Mouse (Mus musculus) olfactory bulb, adult 2 months (tissue): ENCODE data around the gene Fbxl4.

Experiments
- CTCF ChIP-seq: fragments of 200-500 bp; IDR thresholded peaks from 2 replicates; pipeline ENCODE4 v1.5.1; 2012; ENCODE audit warnings: low read depth, mild to moderate bottlenecking, low read length, moderate library complexity; ENCODE audit not compliant: insufficient read depth
- POLR2A ChIP-seq: fragments of 200-500 bp; IDR thresholded peaks from 2 replicates; pipeline ENCODE4 v1.6.1; 2012; ENCODE audit warnings: mild to moderate bottlenecking, low read depth, low read length, moderate library complexity; ENCODE audit not compliant: insufficient read depth

DNA sequence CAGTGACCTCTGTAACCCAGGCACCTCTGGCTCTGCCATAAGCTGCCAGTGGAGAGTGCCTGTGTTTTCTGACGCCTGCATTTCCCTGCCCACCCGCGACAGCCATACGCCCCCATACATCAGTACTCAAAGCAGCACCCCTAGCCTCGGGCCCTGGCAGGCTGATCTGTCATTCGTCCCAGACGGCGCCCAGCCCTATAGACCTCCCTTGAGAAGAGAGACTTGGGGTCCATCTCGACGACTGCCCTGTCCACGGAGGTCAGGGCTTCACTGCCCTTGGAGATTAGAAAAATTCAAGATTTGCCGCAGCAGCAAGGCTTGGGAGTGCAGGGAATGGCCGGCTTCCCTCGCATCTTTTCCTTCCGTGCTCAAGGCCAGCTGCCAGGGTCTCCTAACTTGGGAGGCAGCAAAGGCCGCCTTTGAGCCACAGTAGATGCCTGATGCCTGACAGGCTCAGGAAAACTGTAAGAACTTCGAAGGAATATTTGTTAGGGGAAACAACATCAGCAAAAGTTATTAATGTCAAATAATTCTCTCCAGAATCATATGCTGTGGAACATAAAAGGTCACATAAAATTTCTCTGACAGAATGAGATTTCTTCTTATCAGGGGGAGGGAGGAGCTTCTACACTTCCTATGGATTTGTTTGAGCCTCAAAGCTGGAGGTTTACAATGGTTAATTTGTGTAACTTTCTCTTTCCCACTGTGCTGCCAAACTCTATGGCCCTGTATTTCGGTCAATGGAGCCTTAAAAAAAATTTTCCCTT, 122.9 kb downstream of the Fbxl4 start:
- TF ChIP-seq CTCF (no peak), POLR2A (no peak)
